ENCODE assay signal across 34 mouse cellular contexts in genomic region chr4:149409759-149410158, GRCm38 (mm10). TPM values are rescaled to one million over a fixed set of nuclear protein-coding genes. Genes with fewer than 3 reads are reported as not detected.
"Had no signal": no experiment of that assay in that cellular context is flagged by ENCODE, and none has a peak within 500 bp of the region (broad histone marks: within the 10 kb centered on the region; RNA-seq: fewer than 3 reads in every experiment).

No protein-coding gene starts in this region.

- H3K4me3 ChIP-seq: left cerebral cortex, adult 2 months; limb, embryonic 10.5 days; limb, embryonic 12.5 days; limb, embryonic 13.5 days; limb, embryonic 15.5 days; liver, embryonic 12.5 days; liver, embryonic 13.5 days; liver, embryonic 15.5 days; lung, embryonic 15.5 days; megakaryocyte, embryonic 14.5 days; midbrain, embryonic 10.5 days; midbrain, embryonic 12.5 days; midbrain, embryonic 13.5 days; midbrain, embryonic 15.5 days; myocyte had no signal

- ATAC-seq: liver, embryonic 12.5 days; liver, postnatal 0 days; lung, postnatal 0 days; midbrain, embryonic 13.5 days; midbrain, embryonic 15.5 days; midbrain, embryonic 16.5 days had no signal

- H3K27ac ChIP-seq: left cerebral cortex, adult 2 months; limb, embryonic 10.5 days; limb, embryonic 12.5 days; limb, embryonic 13.5 days; limb, embryonic 15.5 days; liver, embryonic 12.5 days; liver, embryonic 13.5 days; liver, embryonic 14.5 days; liver, embryonic 15.5 days; lung, embryonic 15.5 days; macrophage; midbrain, embryonic 10.5 days; midbrain, embryonic 12.5 days; midbrain, embryonic 13.5 days; midbrain, embryonic 15.5 days had no signal

- H3K36me3 ChIP-seq: midbrain, embryonic 13.5 days; midbrain, embryonic 15.5 days had no signal

- H3K27me3 ChIP-seq: limb, embryonic 12.5 days; limb, embryonic 13.5 days; limb, embryonic 15.5 days; liver, embryonic 12.5 days; liver, embryonic 13.5 days; liver, embryonic 15.5 days; lung, embryonic 15.5 days; megakaryocyte, embryonic 14.5 days; midbrain, embryonic 12.5 days; midbrain, embryonic 13.5 days; midbrain, embryonic 15.5 days had no signal

- DNase-seq: left cerebral cortex, postnatal 4 days; liver; liver, embryonic 13.5 days; liver, postnatal 0 days; lung, adult 18-20 months; lung, adult 2 months; lung, embryonic 14.5 days; lung, postnatal 10 days; lung, postnatal 14 days; lung, postnatal 36 days; lung, postnatal 4 days; midbrain, embryonic 14.5 days had no signal

RNA-seq across cellular contexts. Expression of gene Rbp7, which starts 45.0 kb away (rescaled TPM):
- polyA plus RNA-seq: limb, embryonic 10.5 days; limb, embryonic 11.5 days; limb, embryonic 12.5 days; liver, adult 2 months; liver, embryonic 11.5 days; liver, embryonic 12.5 days; liver, embryonic 13.5 days; liver, embryonic 14.5 days; liver, embryonic 15.5 days; liver, postnatal 0 days; macrophage; midbrain, embryonic 10.5 days; midbrain, embryonic 11.5 days; midbrain, embryonic 12.5 days; midbrain, embryonic 13.5 days; myocyte had no signal
